Mouse (Mus musculus) kidney, adult 2 months (tissue): ENCODE measurements around the gene Lpcat2b.

Experiments
- CTCF ChIP-seq: fragments of 200-500 bp; conservative IDR thresholded peaks from 2 replicates; pipeline ENCODE4 v1.5.1; 2011; ENCODE audit warnings: low read depth, mild to moderate bottlenecking, control low read depth, low read length, moderate library complexity, mixed read lengths; ENCODE audit not compliant: insufficient read depth, insufficient read length
- POLR2A ChIP-seq: fragments of 200-500 bp; IDR thresholded peaks from one replicate; pipeline ENCODE4 v1.6.1; 2011; ENCODE audit warnings: low read depth, low read length, control low read depth

GRCm38 (mm10) chr5:107412285-107412684 is 19.1 kb upstream of the Lpcat2b start:
- TF ChIP-seq POLR2A = no peak
- TF ChIP-seq CTCF = no peak
